In the genomic region with DNA sequence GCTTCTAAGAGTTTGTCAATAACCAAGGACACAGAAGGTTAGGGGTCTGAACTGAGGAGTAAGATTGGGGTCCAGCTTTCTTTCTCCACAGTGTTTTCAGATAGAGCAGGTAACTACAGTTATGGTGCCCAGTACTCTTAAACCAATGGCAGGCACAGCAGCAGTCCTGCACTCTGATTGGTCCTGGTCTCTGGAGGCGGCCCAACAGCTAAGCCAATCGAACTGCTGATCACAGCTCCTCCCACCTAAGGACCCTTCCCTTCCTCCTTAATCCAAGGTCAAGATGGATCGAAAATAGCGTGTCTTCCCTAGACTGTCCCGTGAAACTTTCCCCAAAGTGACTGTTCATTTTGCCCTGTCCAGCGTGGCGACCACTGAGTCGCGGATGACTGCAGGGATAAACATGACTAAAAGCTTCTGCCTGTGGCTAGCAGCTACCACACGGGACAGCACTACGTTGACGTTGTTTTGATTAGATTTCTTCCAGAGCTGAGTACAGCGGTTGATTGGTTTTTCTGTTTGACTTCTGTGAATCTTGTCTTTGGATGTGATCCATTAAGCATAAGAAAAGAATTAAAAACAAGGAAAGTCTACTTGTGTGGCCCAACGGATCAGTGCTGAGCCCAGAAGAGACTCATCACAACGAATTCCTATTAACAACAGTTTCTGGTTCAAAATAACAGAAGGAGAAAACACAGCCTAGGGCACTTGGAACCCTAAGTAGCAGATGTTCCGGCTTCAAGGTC, we compare ENCODE assay signal across 13 mouse cellular contexts. TPM values are rescaled to one million over a fixed set of nuclear protein-coding genes. Genes with fewer than 3 reads are reported as not detected.
DNase-seq lines count a peak whose midpoint lies in the region; ATAC-seq and TF ChIP-seq lines count a peak whose summit lies in the region.
"Had no signal": no experiment of that assay in that cellular context is flagged by ENCODE, and none has a peak within 500 bp of the region (broad histone marks: within the 10 kb centered on the region; RNA-seq: fewer than 3 reads in every experiment).

No protein-coding gene starts in this region.

- no peaks in the 10 kb centered on the region for H3K36me3 ChIP-seq in lung, embryonic 16.5 days (ENCODE audit: control insufficient read depth, insufficient read depth, low read length)
- H3K36me3 ChIP-seq in lung, postnatal 0 days (ENCODE audit: insufficient read depth, low read length) = no peaks in the 10 kb centered on the region
- no peaks in the 10 kb centered on the region for H3K36me3 ChIP-seq in intestine, embryonic 15.5 days
- no peaks in the 10 kb centered on the region for H3K36me3 ChIP-seq in stomach, embryonic 16.5 days (ENCODE audit: control insufficient read depth, insufficient read depth, low read length)
- H3K36me3 ChIP-seq: forebrain, embryonic 10.5 days had no signal

- H3K27ac ChIP-seq in lung, embryonic 16.5 days (ENCODE audit: low read length) = no peak overlapping the region
- no peak overlapping the region for H3K27ac ChIP-seq in lung, postnatal 0 days (ENCODE audit: low read length)
- peak overlapping the region; percentile 42 for H3K27ac ChIP-seq in intestine, embryonic 15.5 days
- H3K27ac ChIP-seq in stomach, embryonic 16.5 days (ENCODE audit: low read length) = peak overlapping the region; percentile 80

- peak; percentile 84 for DNase-seq in heart, adult 11 months
- no peak for DNase-seq in heart, postnatal 25 days (ENCODE audit: low spot score)
- DNase-seq in lung, postnatal 0 days (ENCODE audit: low spot score) = no peak
- DNase-seq: cerebellum, postnatal 14 days; heart, postnatal 10 days; lung, postnatal 4 days; thymus, adult 2 months had no signal

- WGBS in lung, embryonic 16.5 days = 72% methylated on average over 16 of the region's 16 CpGs
- WGBS in lung, postnatal 0 days = 81% methylated on average over 16 of the region's 16 CpGs
- WGBS in intestine, embryonic 15.5 days = 68% methylated on average over 16 of the region's 16 CpGs
- 69% methylated on average over 16 of the region's 16 CpGs for WGBS in stomach, embryonic 16.5 days

- H3K9ac ChIP-seq in lung, embryonic 16.5 days (ENCODE audit: low read length) = no peak overlapping the region
- H3K9ac ChIP-seq in lung, postnatal 0 days (replicated peaks; ENCODE audit: low read depth) = no peak overlapping the region
- no peak overlapping the region for H3K9ac ChIP-seq in intestine, embryonic 15.5 days
- no peak overlapping the region for H3K9ac ChIP-seq in stomach, embryonic 16.5 days (ENCODE audit: low read length)

- TF ChIP-seq EP300 in lung, postnatal 0 days (IDR thresholded peaks at IDR 0.05) = no peak

- no peaks in the 10 kb centered on the region for H3K9me3 ChIP-seq in lung, embryonic 16.5 days (ENCODE audit: control insufficient read depth, low read length)
- H3K9me3 ChIP-seq in lung, postnatal 0 days (ENCODE audit: low read length) = no peaks in the 10 kb centered on the region
- no peaks in the 10 kb centered on the region for H3K9me3 ChIP-seq in intestine, embryonic 15.5 days
- no peaks in the 10 kb centered on the region for H3K9me3 ChIP-seq in stomach, embryonic 16.5 days (replicated peaks; ENCODE audit: control insufficient read depth, low read length)
- H3K9me3 ChIP-seq: forebrain, embryonic 10.5 days had no signal

- no peak for TF ChIP-seq CTCF in lung, postnatal 0 days (IDR thresholded peaks at IDR 0.05)

- no peak overlapping the region for H3K4me2 ChIP-seq in lung, embryonic 16.5 days (ENCODE audit: low read depth, low read length)
- no peak overlapping the region for H3K4me2 ChIP-seq in lung, postnatal 0 days (replicated peaks; ENCODE audit: low read depth, low read length)
- no peak overlapping the region for H3K4me2 ChIP-seq in intestine, embryonic 15.5 days (replicated peaks)
- no peak overlapping the region for H3K4me2 ChIP-seq in stomach, embryonic 16.5 days (ENCODE audit: low read depth, low read length)

- no peak overlapping the region for H3K4me3 ChIP-seq in lung, embryonic 16.5 days (ENCODE audit: low read length)
- no peak overlapping the region for H3K4me3 ChIP-seq in lung, postnatal 0 days (ENCODE audit: low read depth, low read length)
- H3K4me3 ChIP-seq in intestine, embryonic 15.5 days (replicated peaks) = no peak overlapping the region
- H3K4me3 ChIP-seq in stomach, embryonic 16.5 days (replicated peaks; ENCODE audit: low read length) = no peak overlapping the region
- H3K4me3 ChIP-seq: forebrain, embryonic 10.5 days had no signal

- intact Hi-C loops in heart, postnatal 25 days (cut with DNase I) = no loop called here

- H3K4me1 ChIP-seq in lung, embryonic 16.5 days (replicated peaks; ENCODE audit: control insufficient read depth, insufficient read depth, low read length) = no peaks in the 10 kb centered on the region
- no peaks in the 10 kb centered on the region for H3K4me1 ChIP-seq in lung, postnatal 0 days (ENCODE audit: insufficient read depth, low read depth, low read length)
- H3K4me1 ChIP-seq in intestine, embryonic 15.5 days (replicated peaks) = peaks cover 9% of the 10 kb centered on the region
- H3K4me1 ChIP-seq in stomach, embryonic 16.5 days (ENCODE audit: control insufficient read depth, insufficient read depth, low read length) = peaks cover 7% of the 10 kb centered on the region

- H3K27me3 ChIP-seq in lung, embryonic 16.5 days (ENCODE audit: control insufficient read depth, insufficient read depth, low read depth, low read length) = no peaks in the 10 kb centered on the region
- no peaks in the 10 kb centered on the region for H3K27me3 ChIP-seq in lung, postnatal 0 days (replicated peaks; ENCODE audit: insufficient read depth, low read length)
- no peaks in the 10 kb centered on the region for H3K27me3 ChIP-seq in intestine, embryonic 15.5 days (replicated peaks)
- H3K27me3 ChIP-seq in stomach, embryonic 16.5 days (ENCODE audit: control insufficient read depth, insufficient read depth, low read length) = no peaks in the 10 kb centered on the region

- ATAC-seq in lung, embryonic 16.5 days (ENCODE audit: low read depth) = peak; percentile 17; the same call in 1 of the 2 replicates
- ATAC-seq in lung, postnatal 0 days = no peak
- peak; percentile 21 for ATAC-seq in intestine, embryonic 15.5 days
- peak; percentile 23; the same call in 1 of the 2 replicates for ATAC-seq in stomach, embryonic 16.5 days (ENCODE audit: insufficient read depth, low FRiP score)
- ATAC-seq in megakaryocyte-erythroid progenitor cell, adult 5-6 weeks (replicated peaks; ENCODE audit: low FRiP score, low TSS enrichment, poor library complexity, severe bottlenecking) = no peak
- no peak for ATAC-seq in erythroid progenitor cell, adult 5-6 weeks (replicated peaks; ENCODE audit: low FRiP score, poor library complexity, severe bottlenecking)

RNA-seq across cellular contexts. Expression of a gene that starts 18.1 kb away (rescaled TPM):
- 10 to 100 TPM; 80.0 to 90.6 TPM for total RNA-seq in heart, postnatal 25 days (2021)
- polyA plus RNA-seq in lung, embryonic 16.5 days (2015; fragmentation: Nextera tagmentation; extraction: Ambion mirVana) = 148 and 169 TPM in 2 replicates
- 109 and 112 TPM in 2 replicates for polyA plus RNA-seq in lung, postnatal 0 days (2015; fragmentation: Nextera tagmentation; extraction: Ambion mirVana)
- polyA plus RNA-seq in intestine, embryonic 15.5 days (2015; fragmentation: Nextera tagmentation; extraction: Ambion mirVana) = 182 and 206 TPM in 2 replicates
- polyA plus RNA-seq in stomach, embryonic 16.5 days (2015; fragmentation: Nextera tagmentation; extraction: Ambion mirVana) = 157 and 160 TPM in 2 replicates
- total RNA-seq in megakaryocyte-erythroid progenitor cell, adult 5-6 weeks (2014; fragmentation: Nextera tagmentation) = 103 and 128 TPM in 2 replicates
- total RNA-seq in megakaryocyte-erythroid progenitor cell, adult 5-6 weeks (2017) = 73.6 and 186 TPM in 2 replicates
- 36.4 and 45.7 TPM in 2 replicates for total RNA-seq in erythroid progenitor cell, adult 5-6 weeks (2015; ENCODE audit: low replicate concordance)
- 27.3 and 49.2 TPM in 2 replicates for total RNA-seq in erythroid progenitor cell, adult 5-6 weeks (2017; ENCODE audit: low replicate concordance)

Comparison
In these comparisons a context has a peak if more than half of its experiments do, and no peak if none do; other contexts are left out.
1. ATAC-seq: peak in lung, embryonic 16.5 days (single experiment), intestine, embryonic 15.5 days (single experiment) and stomach, embryonic 16.5 days (single experiment); none in lung, postnatal 0 days (single experiment), megakaryocyte-erythroid progenitor cell, adult 5-6 weeks (single experiment) and erythroid progenitor cell, adult 5-6 weeks (single experiment).
2. H3K27ac ChIP-seq: peak in intestine, embryonic 15.5 days (single experiment) and stomach, embryonic 16.5 days (single experiment); none in lung, embryonic 16.5 days (single experiment) and lung, postnatal 0 days (single experiment).